26 mouse cellular contexts compared by ENCODE assay signal in genomic region chr6:124883351-124883750, GRCm38 (mm10). TPM values are rescaled to one million over a fixed set of nuclear protein-coding genes. Genes with fewer than 3 reads are reported as not detected.
"Had no signal": no experiment of that assay in that cellular context is flagged by ENCODE, and none has a peak within 500 bp of the region (broad histone marks: within the 10 kb centered on the region; RNA-seq: fewer than 3 reads in every experiment).

No protein-coding gene starts in this region.

- H3K4me2 ChIP-seq: heart, embryonic 12.5 days; hindbrain, embryonic 12.5 days; hindbrain, embryonic 14.5 days; intestine, embryonic 15.5 days; limb, embryonic 12.5 days; liver, embryonic 11.5 days; liver, embryonic 13.5 days had no signal

- H3K4me1 ChIP-seq: intestine, embryonic 15.5 days; liver, embryonic 13.5 days had no signal

- H3K27ac ChIP-seq: gastrocnemius, adult 2 months; heart, embryonic 10.5 days; hindbrain, embryonic 10.5 days; hindbrain, embryonic 12.5 days; hindbrain, embryonic 14.5 days; intestine, embryonic 15.5 days; kidney, postnatal 0 days; layer of hippocampus, adult 2 months; left cerebral cortex, adult 2 months; limb, embryonic 10.5 days; limb, embryonic 12.5 days; liver, embryonic 13.5 days had no signal

- H3K9ac ChIP-seq: heart, embryonic 12.5 days; hindbrain, embryonic 12.5 days; hindbrain, embryonic 14.5 days; intestine, embryonic 15.5 days; limb, embryonic 12.5 days; liver, embryonic 13.5 days had no signal

- ATAC-seq: hindbrain, embryonic 16.5 days; inflammation-experienced regulatory T-cells, adult 6 months; intestine, embryonic 15.5 days; intestine, postnatal 0 days had no signal

- DNase-seq: gastrocnemius, adult 2 months; gastrocnemius, postnatal 10 days; gastrocnemius, postnatal 25 days; heart, adult 18-20 months; heart, postnatal 10 days; heart, postnatal 4 days; kidney, adult 18-20 months; kidney, postnatal 14 days; kidney, postnatal 36 days; liver, embryonic 13.5 days had no signal

- H3K27me3 ChIP-seq: heart, embryonic 12.5 days; hindbrain, embryonic 12.5 days; intestine, embryonic 15.5 days; limb, embryonic 12.5 days; liver, embryonic 13.5 days had no signal

- H3K9me3 ChIP-seq: heart, embryonic 10.5 days; heart, embryonic 12.5 days; hindbrain, embryonic 10.5 days; hindbrain, embryonic 12.5 days; intestine, embryonic 15.5 days; limb, embryonic 10.5 days; limb, embryonic 12.5 days; liver, embryonic 13.5 days had no signal

- H3K36me3 ChIP-seq: heart, embryonic 10.5 days; heart, embryonic 12.5 days; hindbrain, embryonic 10.5 days; hindbrain, embryonic 12.5 days; intestine, embryonic 15.5 days; limb, embryonic 10.5 days; limb, embryonic 12.5 days; liver, embryonic 13.5 days had no signal

- H3K4me3 ChIP-seq: gastrocnemius, adult 2 months; heart, embryonic 10.5 days; heart, embryonic 12.5 days; hindbrain, embryonic 10.5 days; hindbrain, embryonic 12.5 days; intestine, embryonic 15.5 days; layer of hippocampus, adult 2 months; left cerebral cortex, adult 2 months; limb, embryonic 10.5 days; limb, embryonic 12.5 days; liver, embryonic 13.5 days had no signal

RNA-seq across cellular contexts. Expression of gene Cd4, which starts 4.7 kb away (rescaled TPM):
- total RNA-seq: gastrocnemius, adult 2 months had no signal
- polyA plus RNA-seq: heart, embryonic 12.5 days; hindbrain, embryonic 10.5 days; kidney, embryonic 14.5 days; limb, embryonic 10.5 days; liver, embryonic 11.5 days; liver, embryonic 13.5 days had no signal

RNA-seq across cellular contexts. Expression of gene Gpr162, which starts 19.6 kb away (rescaled TPM):
- total RNA-seq: gastrocnemius, adult 2 months had no signal
